Mouse (Mus musculus): ENCODE measurements at regions not wholly inside any gene's neighbourhood (a gene's known extent, or its start where the extent isn't known, plus 50 kb on each side); places are given as distances from the start of the nearest gene placed in this dataset.

- TF ChIP-seq GATA4 (IDR thresholded peaks at IDR 0.05; ENCODE audit: insufficient replicate concordance, low read length), result no peak
These were observed 1149.7 kb downstream of the D3Ertd751e start for GRCm38 (mm10) chr3:42892016-42892699.

DNA sequence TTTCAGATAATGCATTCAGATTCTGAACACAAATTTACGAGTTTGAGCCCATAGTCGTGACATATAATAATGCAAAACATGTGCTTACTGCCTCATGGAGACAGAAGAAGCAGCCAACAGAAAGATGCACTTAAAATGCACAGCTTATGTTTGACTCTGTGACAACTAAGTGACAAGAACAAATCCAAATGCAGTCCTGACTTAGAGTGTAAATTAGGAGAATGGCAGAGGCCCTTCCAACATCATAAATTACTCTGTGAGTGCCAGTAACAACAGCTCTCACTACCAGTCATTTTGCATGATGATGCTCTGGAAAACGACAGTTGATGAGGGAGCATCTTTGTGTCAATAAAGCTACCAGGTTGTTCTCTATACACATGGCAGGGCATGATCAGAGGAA, 1153.4 kb downstream of the D3Ertd751e start:
- no peak for TF ChIP-seq GATA4 (IDR thresholded peaks at IDR 0.05; ENCODE audit: insufficient replicate concordance, low read length)

DNA sequence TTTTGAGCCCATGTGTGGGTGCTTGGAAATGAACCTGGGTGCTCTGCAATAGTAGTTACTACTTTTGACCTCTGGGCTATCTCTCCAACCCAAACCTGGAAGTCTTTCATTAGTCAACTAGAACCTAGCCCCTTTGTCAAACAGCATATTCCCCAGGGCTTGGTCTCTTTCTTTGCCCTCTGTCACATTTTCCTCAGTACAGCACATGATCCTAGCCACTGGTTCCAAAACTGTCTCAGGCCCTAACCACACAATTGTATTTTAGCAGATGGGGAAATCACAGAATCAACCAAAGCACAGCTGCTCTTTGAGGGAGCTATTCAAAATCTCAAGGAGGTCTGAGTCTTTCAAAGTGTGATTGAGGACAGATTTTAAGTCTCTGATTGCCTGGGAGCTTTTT, 1155.5 kb downstream of the D3Ertd751e start:
- TF ChIP-seq GATA4 (IDR thresholded peaks at IDR 0.05; ENCODE audit: insufficient replicate concordance, low read length), result no peak

DNA sequence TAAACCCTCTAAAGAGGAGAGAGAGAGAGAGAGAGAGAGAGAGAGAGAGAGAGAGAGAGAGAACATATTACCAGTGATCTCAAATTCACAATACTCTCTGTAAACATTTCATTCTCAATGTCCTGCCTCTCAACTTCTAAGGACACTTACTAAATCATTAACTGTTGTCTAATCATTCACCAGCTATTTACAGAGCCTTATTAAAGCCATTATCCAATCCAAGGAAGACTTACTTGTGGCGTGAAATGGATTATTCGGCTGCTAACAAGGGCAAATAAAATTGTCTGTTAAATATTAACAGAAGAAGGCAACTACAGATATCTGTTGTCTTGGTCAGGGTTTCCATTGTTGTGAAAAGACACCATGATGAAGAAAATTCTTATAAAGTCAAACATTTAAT, 1156.5 kb downstream of the D3Ertd751e start:
- TF ChIP-seq GATA4 (IDR thresholded peaks at IDR 0.05; ENCODE audit: insufficient replicate concordance, low read length), result no peak

DNA sequence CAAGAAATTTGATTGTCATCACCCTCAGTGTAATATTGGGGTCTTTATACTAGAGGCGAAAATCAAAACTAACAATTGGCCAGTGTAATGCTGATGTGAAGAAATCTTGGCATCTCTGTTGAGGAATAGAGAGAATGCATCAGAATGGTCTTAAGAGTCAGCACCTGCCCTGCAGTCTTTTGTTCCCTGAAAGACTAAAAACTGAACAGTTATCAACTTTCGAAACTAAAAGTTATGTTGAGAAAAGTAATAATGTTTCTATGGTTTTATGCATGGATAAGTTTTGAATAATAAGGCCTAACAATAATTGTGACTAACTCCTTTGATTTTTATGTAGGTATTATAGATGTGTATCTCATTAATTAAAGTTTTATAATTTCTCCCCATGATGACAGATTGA, 1158.6 kb downstream of the D3Ertd751e start:
- no peak for TF ChIP-seq GATA4 (IDR thresholded peaks at IDR 0.05; ENCODE audit: insufficient replicate concordance, low read length)

GRCm38 (mm10) chr3:42906246-42906645, 1163.8 kb downstream of the D3Ertd751e start:
- no peak for TF ChIP-seq GATA4 (IDR thresholded peaks at IDR 0.05; ENCODE audit: insufficient replicate concordance, low read length)

DNA sequence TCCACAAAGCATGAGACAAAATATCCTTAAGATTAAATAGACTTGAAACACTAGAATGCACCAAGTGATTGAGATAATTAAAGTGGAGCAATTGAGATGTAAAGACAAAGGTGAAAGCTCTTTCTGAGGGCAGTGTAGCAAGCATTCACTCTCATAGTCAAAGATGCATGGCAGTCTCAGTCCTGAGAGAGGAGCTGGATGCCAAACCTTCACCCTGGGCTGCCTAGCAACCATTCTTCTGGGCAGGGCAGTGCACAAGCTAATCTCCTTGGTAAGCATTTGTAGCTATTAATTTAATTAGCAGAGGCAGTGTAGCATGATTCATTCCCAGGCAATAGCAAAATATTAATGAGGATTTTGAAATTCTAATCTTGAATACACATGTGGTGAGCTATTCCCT, 1166.0 kb downstream of the D3Ertd751e start:
- no peak for TF ChIP-seq GATA4 (IDR thresholded peaks at IDR 0.05; ENCODE audit: insufficient replicate concordance, low read length)

- no peak for TF ChIP-seq GATA4 (IDR thresholded peaks at IDR 0.05; ENCODE audit: insufficient replicate concordance, low read length)
These were observed 1172.7 kb downstream of the D3Ertd751e start for GRCm38 (mm10) chr3:42915146-42915545.

- TF ChIP-seq GATA4 (IDR thresholded peaks at IDR 0.05; ENCODE audit: insufficient replicate concordance, low read length), result no peak
These were observed 1193.0 kb downstream of the D3Ertd751e start for GRCm38 (mm10) chr3:42935418-42935817.

DNA sequence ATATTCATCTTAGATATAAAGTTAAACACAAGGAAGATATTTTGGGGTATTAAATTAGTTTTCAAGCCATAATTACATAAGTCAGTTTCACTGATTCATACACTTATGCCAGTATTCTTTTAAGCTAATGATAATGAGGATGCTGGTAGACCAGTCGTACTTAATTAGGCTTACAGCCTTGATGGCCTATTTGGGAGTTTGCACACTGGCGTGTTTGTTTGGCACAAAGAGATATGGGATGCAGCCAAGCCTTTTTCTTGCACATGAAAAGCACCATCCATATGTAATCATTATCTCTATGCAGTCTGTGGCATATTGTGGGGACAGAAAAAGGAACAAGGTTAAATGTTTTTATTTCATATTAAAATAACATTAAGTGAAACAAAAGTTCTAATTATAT, 1234.7 kb downstream of the D3Ertd751e start:
- no peak for TF ChIP-seq GATA4 (IDR thresholded peaks at IDR 0.05; ENCODE audit: insufficient replicate concordance, low read length)

Measured in liver, adult (tissue).